Mouse (Mus musculus): ENCODE data around the gene Pigx. TPM values are rescaled to one million over a fixed set of nuclear protein-coding genes. Genes with fewer than 3 reads are reported as not detected.

Gene Pigx
- polyA plus RNA-seq, 1 experiment from 2014 or later: 91.7 TPM

DNA sequence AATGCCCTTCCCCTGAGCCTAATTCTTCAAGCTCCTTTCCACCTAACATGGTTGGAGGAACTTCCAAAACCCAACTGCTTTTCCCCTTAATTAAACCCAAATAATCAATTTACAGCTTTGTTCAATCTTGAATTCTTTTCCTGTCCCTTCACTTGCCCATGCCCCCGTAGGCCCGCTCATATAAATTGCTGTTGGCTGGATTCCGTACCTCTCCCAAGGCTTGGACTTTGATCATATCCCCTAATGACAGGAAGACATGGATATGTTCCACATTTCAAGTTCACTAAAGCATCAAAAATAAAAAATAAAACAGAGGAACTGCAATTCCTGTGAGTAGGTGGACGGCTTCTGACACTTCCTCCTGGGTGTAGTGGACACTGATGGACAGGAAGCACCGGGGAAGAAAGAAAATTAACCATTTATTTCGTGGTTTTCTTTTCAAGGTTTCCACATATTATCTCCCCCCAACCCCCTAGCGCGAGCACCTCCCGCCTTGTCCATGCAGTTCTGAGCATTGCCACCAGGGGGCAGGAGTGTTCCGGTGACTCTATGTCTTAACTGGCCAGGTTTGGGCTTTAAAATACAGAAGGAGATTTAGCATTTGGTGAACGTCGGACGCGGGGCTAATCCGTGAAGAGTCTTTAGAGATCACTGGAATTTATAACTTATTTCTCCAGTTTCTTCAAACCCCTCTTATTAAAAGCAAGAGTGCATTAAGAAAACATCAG, 15.6 kb upstream of the Pigx start:
- no peak for ATAC-seq (replicated peaks; ENCODE audit: insufficient number of reproducible peaks, low FRiP score, low TSS enrichment)
- H3K9me3 ChIP-seq (replicated peaks; ENCODE audit: control insufficient read depth, low read length): no peaks in the 10 kb centered on the region
- H3K36me3 ChIP-seq (ENCODE audit: control insufficient read depth, insufficient read depth, low read length): no peaks in the 10 kb centered on the region
- H3K9ac ChIP-seq (ENCODE audit: low read depth, low read length): no peak overlapping the region
- H3K27ac ChIP-seq (ENCODE audit: low read depth, low read length): no peak overlapping the region
- H3K27me3 ChIP-seq (ENCODE audit: control insufficient read depth, insufficient read depth, low read length): no peaks in the 10 kb centered on the region
- peak overlapping the region; percentile 3; the same call in 1 of the 2 replicates for H3K4me2 ChIP-seq
- no peaks in the 10 kb centered on the region for H3K4me1 ChIP-seq (ENCODE audit: control insufficient read depth, insufficient read depth, low read length)
- WGBS (ENCODE audit: insufficient replicate concordance): 18% methylated on average over 15 of the region's 15 CpGs
- H3K4me3 ChIP-seq (ENCODE audit: low read depth, low read length): no peak overlapping the region

GRCm38 (mm10) chr16:32114406-32114805, 14.9 kb upstream of the Pigx start:
- H3K4me2 ChIP-seq: no peak overlapping the region
- H3K4me1 ChIP-seq (ENCODE audit: control insufficient read depth, insufficient read depth, low read length): no peaks in the 10 kb centered on the region
- no peaks in the 10 kb centered on the region for H3K36me3 ChIP-seq (ENCODE audit: control insufficient read depth, insufficient read depth, low read length)
- no peak overlapping the region for H3K27ac ChIP-seq (ENCODE audit: low read depth, low read length)
- ATAC-seq (replicated peaks; ENCODE audit: insufficient number of reproducible peaks, low FRiP score, low TSS enrichment): no peak
- H3K4me3 ChIP-seq (ENCODE audit: low read depth, low read length): no peak overlapping the region
- no peaks in the 10 kb centered on the region for H3K9me3 ChIP-seq (replicated peaks; ENCODE audit: control insufficient read depth, low read length)
- 76% methylated on average over 10 of the region's 10 CpGs for WGBS (ENCODE audit: insufficient replicate concordance)
- no peaks in the 10 kb centered on the region for H3K27me3 ChIP-seq (ENCODE audit: control insufficient read depth, insufficient read depth, low read length)
- H3K9ac ChIP-seq (ENCODE audit: low read depth, low read length): no peak overlapping the region

DNA sequence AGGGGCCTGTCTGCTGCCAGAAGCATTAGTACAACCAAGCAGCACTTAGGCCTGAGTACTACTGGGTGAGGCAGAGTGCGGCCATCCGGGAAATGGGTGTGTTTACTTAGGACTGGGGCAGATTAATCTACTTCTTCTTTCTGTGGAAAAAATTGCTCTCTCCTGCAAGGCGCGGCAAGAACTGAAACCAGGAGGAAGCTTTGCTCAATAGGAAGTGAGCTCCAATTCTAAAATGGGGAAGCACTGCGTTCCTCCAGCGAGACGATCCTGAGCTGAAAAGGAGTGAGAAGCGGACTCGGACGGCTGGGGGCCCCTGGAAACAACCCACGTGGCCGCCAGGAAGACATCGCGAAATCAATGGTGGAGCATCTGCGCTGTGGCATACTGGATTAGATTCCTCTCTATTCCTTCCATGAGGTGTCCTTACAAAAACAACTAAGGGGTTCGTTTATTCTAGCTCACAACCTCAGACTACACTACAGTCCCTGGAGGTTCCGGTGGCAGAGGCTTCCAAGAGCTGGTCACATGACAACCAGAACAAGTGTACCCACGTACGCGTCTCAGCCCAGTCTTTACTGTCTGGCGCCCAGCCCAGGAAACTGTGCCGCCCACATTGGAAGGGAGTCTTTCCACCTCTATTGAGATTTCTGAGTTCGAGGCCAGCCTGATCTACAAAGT, 14.1 kb upstream of the Pigx start:
- WGBS (ENCODE audit: insufficient replicate concordance): 59% methylated on average over 23 of the region's 23 CpGs
- no peaks in the 10 kb centered on the region for H3K9me3 ChIP-seq (replicated peaks; ENCODE audit: control insufficient read depth, low read length)
- H3K4me2 ChIP-seq: peak overlapping the region; percentile 43; the same call in 1 of the 2 replicates
- no peaks in the 10 kb centered on the region for H3K4me1 ChIP-seq (ENCODE audit: control insufficient read depth, insufficient read depth, low read length)
- 0 out of 2 replicates have a peak, but pooled peaks have one; percentile 65 for ATAC-seq (replicated peaks; ENCODE audit: insufficient number of reproducible peaks, low FRiP score, low TSS enrichment)
- no peaks in the 10 kb centered on the region for H3K27me3 ChIP-seq (ENCODE audit: control insufficient read depth, insufficient read depth, low read length)
- peak overlapping the region; percentile 57; the same call in 1 of the 2 replicates for H3K27ac ChIP-seq (ENCODE audit: low read depth, low read length)
- no peak overlapping the region for H3K4me3 ChIP-seq (ENCODE audit: low read depth, low read length)
- no peaks in the 10 kb centered on the region for H3K36me3 ChIP-seq (ENCODE audit: control insufficient read depth, insufficient read depth, low read length)
- 0 out of 2 replicates have a peak overlapping the region, but pooled peaks have one; percentile 34 for H3K9ac ChIP-seq (ENCODE audit: low read depth, low read length)

DNA sequence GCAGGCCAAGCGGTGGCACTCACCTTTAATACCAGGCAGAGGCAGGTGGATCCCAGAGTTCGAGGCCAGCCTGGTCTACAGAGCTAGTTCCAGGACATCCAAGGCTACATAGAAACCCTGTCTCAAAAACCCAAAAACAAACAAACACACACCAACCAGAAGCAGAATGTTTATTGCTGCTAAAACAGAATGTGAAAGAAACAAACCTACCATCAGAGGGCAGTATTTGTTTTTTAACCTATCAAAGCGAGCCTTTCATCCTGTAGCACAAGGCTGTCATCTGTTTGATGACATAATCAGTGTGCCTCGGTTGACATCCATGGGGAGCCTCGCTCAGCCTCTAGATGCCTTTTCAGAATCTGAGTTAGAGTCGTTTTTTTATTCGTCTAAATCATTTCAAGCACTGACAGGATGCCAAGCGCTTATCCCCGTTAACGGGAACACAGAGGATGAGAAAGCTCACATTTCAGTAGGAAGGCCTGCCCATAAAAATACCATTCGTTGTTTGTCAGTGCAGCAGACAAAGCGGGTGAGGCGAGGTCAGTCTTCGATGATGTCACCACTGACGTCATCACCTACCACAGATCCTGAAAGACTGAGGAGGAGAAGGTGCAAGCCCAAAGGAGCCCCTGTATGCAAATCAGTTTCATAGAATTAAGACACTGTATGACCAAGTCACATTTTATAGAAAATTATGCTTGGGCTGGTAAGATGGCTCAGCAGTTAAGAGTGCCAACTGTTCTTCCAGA, 11.6 kb upstream of the Pigx start:
- 69% methylated on average over 15 of the region's 15 CpGs for WGBS (ENCODE audit: insufficient replicate concordance)

GRCm38 (mm10) chr16:32108578-32108977, 9.0 kb upstream of the Pigx start:
- Histone ChIP-seq H3K9ac (ENCODE audit: low read depth, low read length) (no peak overlapping the region), H3K9me3 (replicated peaks; ENCODE audit: control insufficient read depth, low read length) (no peaks in the 10 kb centered on the region), H3K4me2 (no peak overlapping the region), H3K4me1 (ENCODE audit: control insufficient read depth, insufficient read depth, low read length) (no peaks in the 10 kb centered on the region), H3K27ac (ENCODE audit: low read depth, low read length) (no peak overlapping the region), H3K36me3 (ENCODE audit: control insufficient read depth, insufficient read depth, low read length) (peaks cover 6% of the 10 kb centered on the region; the same call in 1 of the 2 replicates), H3K27me3 (ENCODE audit: control insufficient read depth, insufficient read depth, low read length) (no peaks in the 10 kb centered on the region), H3K4me3 (ENCODE audit: low read depth, low read length) (no peak overlapping the region)
- 89% methylated on average over 2 of the region's 2 CpGs for WGBS (ENCODE audit: insufficient replicate concordance)
- no peak for ATAC-seq (replicated peaks; ENCODE audit: insufficient number of reproducible peaks, low FRiP score, low TSS enrichment)

More for the DNA sequence above, 11.6 kb upstream of the Pigx start:
- H3K36me3 ChIP-seq (ENCODE audit: control insufficient read depth, insufficient read depth, low read length): no peaks in the 10 kb centered on the region
- ATAC-seq (replicated peaks; ENCODE audit: insufficient number of reproducible peaks, low FRiP score, low TSS enrichment): no peak
- no peaks in the 10 kb centered on the region for H3K4me1 ChIP-seq (ENCODE audit: control insufficient read depth, insufficient read depth, low read length)
- no peaks in the 10 kb centered on the region for H3K27me3 ChIP-seq (ENCODE audit: control insufficient read depth, insufficient read depth, low read length)
- no peak overlapping the region for H3K9ac ChIP-seq (ENCODE audit: low read depth, low read length)
- H3K9me3 ChIP-seq (replicated peaks; ENCODE audit: control insufficient read depth, low read length): no peaks in the 10 kb centered on the region
- no peak overlapping the region for H3K27ac ChIP-seq (ENCODE audit: low read depth, low read length)
- no peak overlapping the region for H3K4me2 ChIP-seq
- H3K4me3 ChIP-seq (ENCODE audit: low read depth, low read length): no peak overlapping the region

DNA sequence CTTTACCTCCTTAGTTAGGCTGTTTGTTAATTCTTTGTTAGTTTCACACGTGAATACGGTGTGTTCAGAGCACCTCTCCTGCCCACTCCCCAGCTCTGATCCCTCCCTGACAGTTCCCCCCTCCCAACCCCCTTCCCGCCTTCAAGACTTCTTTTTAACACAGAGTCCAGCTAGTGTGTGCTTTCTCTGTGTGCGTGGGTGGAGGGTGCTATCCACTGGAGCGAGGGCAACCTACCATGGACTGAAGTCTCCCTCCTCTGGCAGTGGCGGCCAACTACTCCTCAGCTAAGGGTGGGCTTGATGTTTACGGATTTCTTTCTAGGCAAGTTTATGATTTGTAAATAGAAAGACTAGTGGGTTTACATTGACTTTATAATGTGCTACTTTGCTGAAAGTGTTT, 8.6 kb upstream of the Pigx start:
- 76% methylated on average over 7 of the region's 7 CpGs for WGBS (ENCODE audit: insufficient replicate concordance)
- H3K27me3 ChIP-seq (ENCODE audit: control insufficient read depth, insufficient read depth, low read length): no peaks in the 10 kb centered on the region
- H3K36me3 ChIP-seq (ENCODE audit: control insufficient read depth, insufficient read depth, low read length): peaks cover 6% of the 10 kb centered on the region; the same call in 1 of the 2 replicates
- no peak for ATAC-seq (replicated peaks; ENCODE audit: insufficient number of reproducible peaks, low FRiP score, low TSS enrichment)
- no peaks in the 10 kb centered on the region for H3K4me1 ChIP-seq (ENCODE audit: control insufficient read depth, insufficient read depth, low read length)
- H3K27ac ChIP-seq (ENCODE audit: low read depth, low read length): no peak overlapping the region
- no peak overlapping the region for H3K9ac ChIP-seq (ENCODE audit: low read depth, low read length)
- no peak overlapping the region for H3K4me3 ChIP-seq (ENCODE audit: low read depth, low read length)
- no peaks in the 10 kb centered on the region for H3K9me3 ChIP-seq (replicated peaks; ENCODE audit: control insufficient read depth, low read length)
- H3K4me2 ChIP-seq: no peak overlapping the region

DNA sequence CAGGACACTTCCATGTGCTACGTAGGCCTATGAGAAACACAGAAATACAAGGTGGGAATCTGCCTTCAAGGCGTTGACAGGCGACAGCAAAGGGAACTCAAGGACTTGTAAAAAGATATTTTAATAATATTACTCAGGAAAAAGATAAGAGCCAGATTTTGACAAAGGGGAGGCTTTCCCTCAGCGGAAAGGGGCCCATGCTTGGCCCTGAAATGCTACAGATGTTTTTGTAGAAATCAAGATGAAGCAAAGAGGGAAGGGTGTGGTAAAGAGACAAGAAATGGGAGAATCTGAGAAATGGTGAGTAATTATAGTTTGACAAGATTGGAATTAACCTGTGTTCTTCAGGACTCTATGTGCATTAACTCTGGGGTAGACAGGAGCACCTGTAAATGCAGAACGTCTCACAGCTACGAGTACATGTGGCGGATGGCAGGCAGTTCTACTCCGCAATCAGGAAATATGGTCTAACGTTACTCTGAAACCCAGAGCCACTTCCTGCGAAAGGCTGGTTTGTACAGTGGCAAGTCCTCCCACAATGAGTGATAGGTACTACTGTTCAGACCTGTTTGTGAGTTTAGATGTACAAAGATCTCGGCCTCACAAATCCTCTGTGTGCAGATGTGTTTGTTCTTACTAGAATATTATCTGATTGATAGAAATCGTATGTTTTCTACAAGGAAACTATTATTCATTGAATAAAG, 8.0 kb upstream of the Pigx start:
- Histone ChIP-seq H3K27me3 (ENCODE audit: control insufficient read depth, insufficient read depth, low read length) (no peaks in the 10 kb centered on the region), H3K9ac (ENCODE audit: low read depth, low read length) (no peak overlapping the region), H3K36me3 (ENCODE audit: control insufficient read depth, insufficient read depth, low read length) (peaks cover 9% of the 10 kb centered on the region; the same call in 1 of the 2 replicates), H3K9me3 (replicated peaks; ENCODE audit: control insufficient read depth, low read length) (no peaks in the 10 kb centered on the region), H3K4me3 (ENCODE audit: low read depth, low read length) (no peak overlapping the region), H3K4me2 (no peak overlapping the region), H3K27ac (ENCODE audit: low read depth, low read length) (no peak overlapping the region), H3K4me1 (ENCODE audit: control insufficient read depth, insufficient read depth, low read length) (no peaks in the 10 kb centered on the region)
- WGBS (ENCODE audit: insufficient replicate concordance): 83% methylated on average over 12 of the region's 12 CpGs
- ATAC-seq (replicated peaks; ENCODE audit: insufficient number of reproducible peaks, low FRiP score, low TSS enrichment): no peak

DNA sequence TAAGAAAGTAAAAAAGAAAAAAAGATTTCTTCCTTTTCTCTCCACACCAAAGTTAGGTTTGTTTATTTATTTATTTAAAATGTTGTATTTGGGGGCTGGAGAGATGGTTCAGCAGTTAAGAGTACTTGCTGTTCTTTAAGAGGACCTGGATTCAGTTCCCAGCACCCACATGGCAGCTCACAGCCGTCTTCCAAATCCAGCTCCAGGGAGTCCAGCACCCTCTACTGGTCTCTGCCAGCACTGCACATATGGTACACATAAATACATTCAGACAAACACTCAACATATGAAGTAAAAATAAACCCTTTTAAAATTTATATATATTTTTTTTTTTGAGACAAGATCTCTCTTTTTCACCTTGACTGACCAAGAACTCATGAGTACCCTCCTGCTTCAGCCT, 6.2 kb upstream of the Pigx start:
- Histone ChIP-seq H3K9me3 (replicated peaks; ENCODE audit: control insufficient read depth, low read length) (no peaks in the 10 kb centered on the region), H3K9ac (ENCODE audit: low read depth, low read length) (no peak overlapping the region), H3K4me1 (ENCODE audit: control insufficient read depth, insufficient read depth, low read length) (no peaks in the 10 kb centered on the region), H3K36me3 (ENCODE audit: control insufficient read depth, insufficient read depth, low read length) (peaks cover 9% of the 10 kb centered on the region; the same call in 1 of the 2 replicates), H3K27me3 (ENCODE audit: control insufficient read depth, insufficient read depth, low read length) (no peaks in the 10 kb centered on the region), H3K27ac (ENCODE audit: low read depth, low read length) (no peak overlapping the region), H3K4me3 (ENCODE audit: low read depth, low read length) (no peak overlapping the region), H3K4me2 (no peak overlapping the region)
- 93% methylated on average over 1 of the region's 1 CpGs for WGBS (ENCODE audit: insufficient replicate concordance)
- ATAC-seq (replicated peaks; ENCODE audit: insufficient number of reproducible peaks, low FRiP score, low TSS enrichment): no peak
